27 mouse cellular contexts compared by ENCODE assay signal in genomic region chr11:119833311-119833710, GRCm38 (mm10).
"Had no signal": no experiment of that assay in that cellular context is flagged by ENCODE, and none has a peak within 500 bp of the region (broad histone marks: within the 10 kb centered on the region; RNA-seq: fewer than 3 reads in every experiment).

No protein-coding gene starts in this region.

- H3K9ac ChIP-seq: heart, embryonic 13.5 days; heart, embryonic 15.5 days; hindbrain, embryonic 12.5 days; hindbrain, embryonic 14.5 days; intestine, embryonic 15.5 days; limb, embryonic 12.5 days; liver, embryonic 13.5 days had no signal

- H3K4me2 ChIP-seq: heart, embryonic 11.5 days; heart, embryonic 13.5 days; heart, embryonic 15.5 days; hindbrain, embryonic 12.5 days; hindbrain, embryonic 14.5 days; intestine, embryonic 15.5 days; limb, embryonic 12.5 days; liver, embryonic 11.5 days; liver, embryonic 13.5 days had no signal

- H3K27me3 ChIP-seq: heart, embryonic 13.5 days; heart, embryonic 15.5 days; hindbrain, embryonic 12.5 days; intestine, embryonic 15.5 days; limb, embryonic 12.5 days; liver, embryonic 13.5 days had no signal

- DNase-seq: gastrocnemius, postnatal 10 days; gastrocnemius, postnatal 25 days; heart, adult 2 months; heart, postnatal 10 days; heart, postnatal 4 days; kidney, adult 18-20 months; kidney, adult 8-10 months; kidney, postnatal 10 days; kidney, postnatal 25 days; kidney, postnatal 4 days; liver; liver, embryonic 13.5 days had no signal

- ATAC-seq: hindbrain, embryonic 16.5 days; inflammation-experienced regulatory T-cells, adult 6 months; intestine, embryonic 15.5 days; intestine, postnatal 0 days had no signal

- H3K9me3 ChIP-seq: heart, embryonic 15.5 days; hindbrain, embryonic 10.5 days; hindbrain, embryonic 12.5 days; intestine, embryonic 15.5 days; limb, embryonic 10.5 days; limb, embryonic 12.5 days; liver, embryonic 13.5 days had no signal

- H3K4me3 ChIP-seq: heart, adult 2 months; heart, embryonic 13.5 days; heart, embryonic 15.5 days; hindbrain, embryonic 10.5 days; hindbrain, embryonic 12.5 days; intestine, embryonic 15.5 days; layer of hippocampus, adult 2 months; left cerebral cortex, adult 2 months; limb, embryonic 10.5 days; limb, embryonic 12.5 days; liver, embryonic 13.5 days had no signal

- H3K27ac ChIP-seq: heart, adult 2 months; heart, embryonic 13.5 days; heart, embryonic 15.5 days; hindbrain, embryonic 12.5 days; intestine, embryonic 15.5 days; layer of hippocampus, adult 2 months; left cerebral cortex, adult 2 months; limb, embryonic 12.5 days; liver, embryonic 13.5 days had no signal

- H3K4me1 ChIP-seq: heart, embryonic 15.5 days had no signal
